Mouse (Mus musculus): Measurements from ENCODE around the gene Larp4. TPM values are rescaled to one million over a fixed set of nuclear protein-coding genes. Genes with fewer than 3 reads are reported as not detected.
"Not testable (repeated sequence)": the region's sequence is repeated elsewhere in the genome, so short reads cannot be mapped to it uniquely, and the experiment has no call there.

Gene Larp4
- total RNA-seq (2021), result 10 to 100 TPM; 40.4 to 41.9 TPM
- long read RNA-seq, experiment 1, full-length matches to known transcripts, result 5 of 6 reads
- long read RNA-seq, experiment 1, partial matches to known transcripts, result 1 of 6 reads
- long read RNA-seq, experiment 1, other reads (novel, unspliced or antisense), result 0 of 6 reads
- long read RNA-seq, experiment 2, full-length matches to known transcripts, result 7 of 19 reads
- long read RNA-seq, experiment 2, partial matches to known transcripts, result 0 of 19 reads
- long read RNA-seq, experiment 2, other reads (novel, unspliced or antisense), result 12 of 19 reads

DNA sequence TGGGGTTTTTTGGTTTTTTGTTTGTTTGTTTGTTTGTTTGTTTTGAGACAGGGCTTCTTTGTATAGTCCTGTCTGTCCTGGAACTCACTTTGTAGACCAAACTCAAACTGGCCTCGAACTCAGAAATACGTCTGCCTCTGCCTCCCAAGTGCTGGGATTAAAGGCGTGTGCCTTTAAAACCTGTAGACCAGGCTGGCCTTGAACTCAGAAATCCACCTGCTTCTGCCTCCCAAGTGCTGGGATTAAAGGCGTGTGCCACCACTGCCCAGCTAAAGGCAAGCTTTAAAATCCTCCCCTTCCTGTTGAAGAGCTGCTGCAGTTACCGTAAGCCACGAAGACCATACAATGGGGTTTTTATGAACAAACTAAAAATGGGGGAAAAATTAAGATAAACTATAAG, at the start of gene Larp4:
Gene Larp4, plus strand, starts transcription at position 301 of the 400 bp plus-strand sequence.
- DNase-seq, result not testable (repeated sequence)
- intact Hi-C loops (cut with DNase I; ENCODE audit: low total_unique reads), result loop anchor here (5.0 kb wide), 1 partner anchor 1357 kb away; the partner anchor contains the start of gene Adcy6

DNA sequence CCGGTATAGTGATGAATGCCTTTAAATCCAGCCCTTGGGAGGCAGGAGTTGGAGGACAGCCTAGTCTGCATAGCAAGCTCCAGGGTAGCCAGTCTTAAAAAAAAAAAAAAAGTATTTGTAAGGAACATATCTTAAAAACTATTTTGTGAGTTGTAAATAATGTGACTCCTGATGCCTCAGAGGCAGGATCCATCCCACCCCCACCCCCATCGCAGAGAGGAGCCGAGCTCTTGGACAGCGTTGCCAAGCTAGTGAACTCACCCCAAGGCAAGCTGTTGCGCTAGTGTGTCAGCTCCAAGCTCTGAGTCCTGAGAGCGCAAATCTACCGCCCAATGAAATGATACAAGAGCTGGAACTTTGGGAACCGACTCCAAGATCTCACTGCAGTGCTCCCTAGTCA, 38.6 kb upstream of the Larp4 start:
- intact Hi-C loops (cut with DNase I; ENCODE audit: low total_unique reads), result no loop called here

GRCm38 (mm10) chr15:99934501-99934900, 35.4 kb upstream of the Larp4 start:
- no peak for DNase-seq
- intact Hi-C loops (cut with DNase I; ENCODE audit: low total_unique reads), result no loop called here

More for the DNA sequence above, 38.6 kb upstream of the Larp4 start:
- no peak for DNase-seq

- intact Hi-C loops (cut with DNase I; ENCODE audit: low total_unique reads), result no loop called here
- no peak for DNase-seq
Observed at GRCm38 (mm10) chr15:99936659-99937058, 33.2 kb upstream of the Larp4 start.

DNA sequence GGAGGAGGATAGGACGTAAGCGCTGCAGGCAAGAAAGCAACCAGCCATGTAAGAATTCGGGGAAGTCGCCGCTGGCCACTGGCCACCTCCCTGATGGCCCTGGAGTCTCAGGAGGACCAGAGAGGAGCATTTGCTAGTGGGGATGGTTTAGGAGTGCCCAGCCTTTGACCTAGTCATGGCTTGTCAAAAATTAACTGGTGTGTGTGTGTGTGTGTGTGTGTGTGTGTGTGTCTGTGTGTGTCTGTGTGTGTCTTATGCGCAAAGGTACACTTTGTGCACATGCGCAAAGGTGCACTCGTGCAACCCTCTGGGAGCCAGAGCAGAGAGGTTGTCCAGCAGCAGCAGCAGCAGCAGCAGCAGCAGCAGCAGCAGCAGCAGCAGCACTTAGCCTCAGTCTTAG, 32.0 kb upstream of the Larp4 start:
- intact Hi-C loops (cut with DNase I; ENCODE audit: low total_unique reads), result no loop called here

DNA sequence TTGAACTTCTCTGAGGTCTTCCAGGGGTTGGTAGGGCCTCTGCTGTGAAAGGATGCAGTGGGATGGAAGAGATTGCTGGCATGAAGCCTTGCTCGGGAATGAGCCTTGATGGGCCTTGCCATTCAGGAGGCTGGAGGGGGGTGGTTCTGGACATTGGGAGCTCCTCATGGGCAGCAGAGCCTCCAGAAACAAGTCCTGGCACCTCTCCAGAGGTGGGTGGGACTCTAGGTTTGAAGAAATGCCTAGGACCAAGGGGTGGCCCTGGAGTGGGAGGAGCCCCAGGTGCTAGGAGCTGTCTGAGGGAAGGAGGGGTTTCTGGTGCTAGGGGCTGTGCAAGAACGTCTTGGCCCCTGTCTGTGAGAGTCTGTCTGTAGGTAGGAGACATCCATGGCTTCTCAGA, 29.4 kb upstream of the Larp4 start:
- intact Hi-C loops (cut with DNase I; ENCODE audit: low total_unique reads), result no loop called here
- no peak for DNase-seq

More for the DNA sequence above, 32.0 kb upstream of the Larp4 start:
- DNase-seq, result no peak

- intact Hi-C loops (cut with DNase I; ENCODE audit: low total_unique reads), result no loop called here
- DNase-seq, result no peak
Observed at GRCm38 (mm10) chr15:99940970-99941630, 28.8 kb upstream of the Larp4 start.

GRCm38 (mm10) chr15:99955324-99955723, 14.5 kb upstream of the Larp4 start:
- intact Hi-C loops (cut with DNase I; ENCODE audit: low total_unique reads), result no loop called here
- DNase-seq, result no peak

DNA sequence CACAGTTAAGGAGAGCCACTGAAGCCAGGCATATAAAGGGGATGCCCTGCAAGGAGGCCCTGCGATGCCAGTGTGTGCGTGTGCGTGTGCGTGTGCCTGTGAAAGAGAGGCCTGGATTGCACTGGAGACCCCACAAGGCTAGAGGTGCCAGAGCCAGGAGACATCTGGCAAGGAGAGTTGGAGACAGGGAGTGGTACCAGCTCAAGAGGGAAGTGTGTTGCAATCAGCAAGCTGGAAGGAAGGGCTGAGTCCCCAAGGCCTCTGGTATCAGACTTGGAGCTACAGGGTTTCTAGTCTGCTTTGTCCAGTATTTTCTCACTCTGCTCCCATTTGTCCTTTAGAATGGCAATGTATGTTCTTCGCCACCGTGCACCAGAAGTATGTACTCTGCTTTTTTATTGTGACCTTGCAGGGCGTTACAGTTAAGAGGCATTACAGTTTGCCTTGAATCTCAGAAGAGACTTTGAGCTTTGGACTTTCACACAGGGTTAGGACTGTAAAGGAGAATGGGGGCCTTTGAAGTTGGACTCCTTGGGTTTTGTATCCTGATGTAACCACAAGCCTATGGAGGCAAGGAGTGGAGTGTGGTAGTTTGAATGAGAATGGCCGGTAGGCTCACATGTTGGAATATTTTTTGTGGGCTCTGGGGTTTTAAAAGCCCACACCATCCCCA, 4.6 kb upstream of the Larp4 start:
- intact Hi-C loops (cut with DNase I; ENCODE audit: low total_unique reads), result no loop called here
- DNase-seq, result no peak

- no peak for DNase-seq
- intact Hi-C loops (cut with DNase I; ENCODE audit: low total_unique reads), result no loop called here
Observed at GRCm38 (mm10) chr15:99966961-99967360, 2.9 kb upstream of the Larp4 start, which contains the start of gene Fam186a. Gene Fam186a, minus strand, starts transcription at chr15:99967061.

- intact Hi-C loops (cut with DNase I; ENCODE audit: low total_unique reads), result loop anchor here (5.0 kb wide), 1 partner anchor 1358 kb away; the partner anchor contains the start of gene Adcy6
- no peak for DNase-seq
Observed at GRCm38 (mm10) chr15:99970606-99971005, 741 bp downstream of the Larp4 start.

- peak; percentile 98 for DNase-seq
- intact Hi-C loops (cut with DNase I; ENCODE audit: low total_unique reads), result loop anchor here (5.0 kb wide), 1 partner anchor 1360 kb away; the partner anchor contains the start of gene Adcy6
Observed at GRCm38 (mm10) chr15:99972361-99972988, 2.6 kb downstream of the Larp4 start.

DNA sequence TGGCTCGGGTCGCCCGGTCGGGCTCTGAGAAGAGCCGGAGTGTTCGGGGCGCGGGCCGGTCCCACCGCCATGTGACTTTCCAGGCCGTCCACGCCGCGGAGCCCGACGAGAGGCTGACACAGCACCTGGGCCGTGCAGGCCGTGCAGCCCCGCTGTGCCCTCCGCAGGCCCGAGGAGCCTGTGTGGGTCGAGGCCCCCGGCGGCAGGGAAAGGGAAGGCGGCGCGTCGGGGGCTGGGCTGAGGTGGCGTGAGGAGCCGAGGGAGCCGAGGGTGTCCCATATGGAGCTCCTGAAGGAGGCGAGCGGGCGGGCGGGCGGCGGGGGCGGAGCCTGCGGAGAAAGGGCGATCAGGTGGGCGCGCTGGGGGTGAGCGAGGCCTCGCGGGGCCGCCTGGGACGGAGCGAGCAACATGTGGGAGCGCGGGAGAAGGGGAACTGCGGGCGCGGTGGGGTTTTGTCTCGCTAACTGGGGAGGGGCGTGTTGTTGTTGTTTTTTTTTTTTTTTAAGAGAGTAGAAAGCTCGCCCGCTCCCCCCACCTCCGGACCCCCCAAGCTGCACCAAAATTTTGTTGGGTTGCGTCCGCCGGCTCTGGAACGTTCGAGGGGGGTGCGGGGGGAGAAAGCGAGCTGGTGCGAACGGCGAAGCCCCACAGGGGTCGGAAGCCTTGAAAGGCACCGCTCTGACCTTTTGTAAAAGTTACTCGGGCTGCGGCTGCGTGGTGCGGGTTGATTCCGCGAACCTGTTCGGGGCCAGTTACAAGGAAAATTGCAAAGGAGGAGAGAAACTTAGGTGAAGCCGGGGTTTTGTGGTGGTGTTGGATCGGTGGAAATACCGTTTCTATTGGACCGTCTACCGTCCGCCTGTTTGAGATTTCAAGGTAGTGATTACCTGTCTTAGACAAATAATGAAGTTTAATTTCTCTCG, 3.4 kb downstream of the Larp4 start:
- intact Hi-C loops (cut with DNase I; ENCODE audit: low total_unique reads), result loop anchor here (5.0 kb wide), 1 partner anchor 1361 kb away; the partner anchor contains the start of gene Adcy6
- DNase-seq, result peak; percentile 69

DNA sequence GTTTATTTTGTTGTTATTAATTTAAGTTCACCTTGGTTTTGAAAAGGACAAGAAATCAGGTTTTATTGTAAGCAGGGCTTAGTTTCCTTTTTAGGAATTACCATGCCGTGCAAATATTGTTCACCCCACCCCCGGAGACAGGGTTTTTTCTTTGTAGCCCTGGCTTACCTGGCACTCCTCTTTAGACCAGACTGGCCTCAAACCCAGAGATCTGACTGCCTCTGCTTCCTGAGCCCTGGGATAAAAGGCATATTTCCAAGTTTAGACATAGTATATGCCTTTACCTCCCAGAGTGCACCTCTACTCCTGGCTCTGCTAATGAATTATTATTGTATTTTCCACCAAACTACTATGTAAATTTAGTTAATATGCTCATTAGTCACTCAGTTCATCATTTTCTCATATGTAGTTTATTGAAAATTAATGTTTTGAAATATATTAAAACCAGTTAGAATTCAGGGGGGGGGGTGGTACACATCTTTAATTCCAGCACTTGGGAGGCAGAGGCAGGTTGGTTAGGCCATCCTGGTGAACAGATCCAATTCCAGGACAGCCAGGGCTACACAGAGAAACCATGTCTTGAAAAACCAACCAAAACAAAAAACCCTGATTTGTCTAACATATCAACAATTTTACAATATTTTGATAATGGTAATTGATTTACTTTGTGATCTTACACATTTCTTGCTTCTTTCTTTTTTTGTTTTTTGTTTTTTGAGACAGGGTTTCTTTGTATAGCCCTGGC, 4.8 kb downstream of the Larp4 start:
- DNase-seq, result no peak
- intact Hi-C loops (cut with DNase I; ENCODE audit: low total_unique reads), result loop anchor here (5.0 kb wide), 1 partner anchor 1362 kb away; the partner anchor contains the start of gene Adcy6

- intact Hi-C loops (cut with DNase I; ENCODE audit: low total_unique reads), result not testable (repeated sequence)
Observed at GRCm38 (mm10) chr15:99976121-99976520, 6.3 kb downstream of the Larp4 start.

DNA sequence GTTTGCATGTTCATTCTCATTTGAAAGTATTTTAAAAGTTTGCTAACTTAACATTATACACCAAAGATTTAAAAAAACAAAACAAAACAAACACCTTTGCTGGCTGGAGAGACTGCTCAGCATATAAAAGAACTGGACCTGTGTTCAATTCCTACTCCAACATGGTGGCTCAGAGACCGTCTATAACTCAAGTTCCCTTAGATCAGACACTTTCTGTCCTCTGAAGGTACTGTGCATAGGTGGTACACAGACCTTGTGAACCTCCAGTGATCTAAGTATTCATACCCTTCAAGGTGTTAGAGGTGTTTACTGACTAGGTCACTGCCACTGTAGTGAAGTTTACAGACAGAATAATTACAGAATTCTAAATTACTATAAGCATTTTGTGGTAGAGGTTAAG, 9.4 kb downstream of the Larp4 start:
- DNase-seq, result no peak
- intact Hi-C loops (cut with DNase I; ENCODE audit: low total_unique reads), result no loop called here

More at GRCm38 (mm10) chr15:99976121-99976520, 6.3 kb downstream of the Larp4 start:
- DNase-seq, result not testable (repeated sequence)

- DNase-seq, result no peak
- intact Hi-C loops (cut with DNase I; ENCODE audit: low total_unique reads), result no loop called here
Observed at GRCm38 (mm10) chr15:99979715-99980114, 9.8 kb downstream of the Larp4 start.

GRCm38 (mm10) chr15:99993100-99993499, 23.2 kb downstream of the Larp4 start:
- intact Hi-C loops (cut with DNase I; ENCODE audit: low total_unique reads), result no loop called here
- no peak for DNase-seq

Data from gastrocnemius, postnatal 14 days (tissue).